In the genomic region with DNA sequence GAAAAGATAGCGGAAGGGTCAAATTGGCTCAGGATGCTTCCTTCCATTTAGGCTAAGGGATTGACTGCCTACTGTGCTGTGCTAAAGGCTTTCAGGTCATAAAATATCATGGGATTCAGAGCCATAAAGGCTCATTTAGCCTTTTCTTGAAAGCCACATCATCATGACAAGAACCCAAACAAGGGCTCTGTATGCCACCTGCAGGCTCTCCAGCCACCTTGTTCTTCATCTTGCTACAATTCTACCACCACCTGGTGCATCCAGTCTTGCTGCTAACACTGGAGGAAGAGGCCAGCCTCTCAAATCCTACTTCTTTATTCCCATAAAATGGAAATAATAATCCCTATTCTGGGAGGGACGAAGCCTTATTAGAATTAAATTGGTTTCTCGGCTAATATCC, we compare ENCODE assay signal across 29 mouse cellular contexts.
DNase-seq lines count a peak whose midpoint lies in the region; ATAC-seq and TF ChIP-seq lines count a peak whose summit lies in the region.
"Had no signal": no experiment of that assay in that cellular context is flagged by ENCODE, and none has a peak within 500 bp of the region (broad histone marks: within the 10 kb centered on the region; RNA-seq: fewer than 3 reads in every experiment).

No protein-coding gene starts in this region.

- H3K27ac ChIP-seq in gastrocnemius, adult 2 months, result no peak overlapping the region
- H3K27ac ChIP-seq in intestine, postnatal 0 days (ENCODE audit: low read depth, low read length), result no peak overlapping the region
- H3K27ac ChIP-seq in intestine, embryonic 15.5 days, result no peak overlapping the region
- H3K27ac ChIP-seq in kidney, embryonic 16.5 days (ENCODE audit: low read length), result no peak overlapping the region
- H3K27ac ChIP-seq: embryonic facial prominence, embryonic 10.5 days; embryonic facial prominence, embryonic 13.5 days; forebrain, embryonic 12.5 days; forebrain, embryonic 15.5 days; heart, embryonic 15.5 days; hindbrain, embryonic 10.5 days; hindbrain, embryonic 13.5 days had no signal

- H3K9me3 ChIP-seq in intestine, postnatal 0 days (ENCODE audit: control insufficient read depth), result no peaks in the 10 kb centered on the region
- H3K9me3 ChIP-seq in intestine, embryonic 15.5 days, result no peaks in the 10 kb centered on the region
- H3K9me3 ChIP-seq in kidney, embryonic 16.5 days (ENCODE audit: low read length), result no peaks in the 10 kb centered on the region
- H3K9me3 ChIP-seq: embryonic facial prominence, embryonic 10.5 days; embryonic facial prominence, embryonic 13.5 days; forebrain, embryonic 12.5 days; forebrain, embryonic 15.5 days; heart, embryonic 12.5 days; heart, embryonic 15.5 days; hindbrain, embryonic 10.5 days; hindbrain, embryonic 13.5 days had no signal

- TF ChIP-seq CTCF in gastrocnemius, adult 2 months (IDR thresholded peaks at IDR 0.05), result peak; percentile 42
- peak; percentile 41 for TF ChIP-seq CTCF in intestine, postnatal 0 days (IDR thresholded peaks at IDR 0.05; ENCODE audit: low read depth)

- H3K4me2 ChIP-seq in intestine, postnatal 0 days (replicated peaks; ENCODE audit: low read depth), result no peak overlapping the region
- no peak overlapping the region for H3K4me2 ChIP-seq in intestine, embryonic 15.5 days (replicated peaks)
- H3K4me2 ChIP-seq in kidney, embryonic 16.5 days (replicated peaks; ENCODE audit: low read depth, low read length), result no peak overlapping the region
- H3K4me2 ChIP-seq: embryonic facial prominence, embryonic 13.5 days; forebrain, embryonic 12.5 days; forebrain, embryonic 15.5 days; heart, embryonic 12.5 days; heart, embryonic 15.5 days; hindbrain, embryonic 13.5 days had no signal

- ATAC-seq in intestine, postnatal 0 days, result no peak
- no peak for ATAC-seq in intestine, embryonic 15.5 days
- no peak for ATAC-seq in kidney, embryonic 16.5 days (ENCODE audit: low FRiP score, low TSS enrichment)
- ATAC-seq: forebrain, embryonic 15.5 days; hindbrain, embryonic 16.5 days had no signal

- 94% methylated on average over 3 of the region's 3 CpGs for WGBS in intestine, postnatal 0 days
- WGBS in intestine, embryonic 15.5 days, result 89% methylated on average over 3 of the region's 3 CpGs
- WGBS in kidney, embryonic 16.5 days, result 89% methylated on average over 3 of the region's 3 CpGs

- no peaks in the 10 kb centered on the region for H3K27me3 ChIP-seq in intestine, postnatal 0 days (replicated peaks; ENCODE audit: control insufficient read depth, insufficient read depth, low read length)
- H3K27me3 ChIP-seq in intestine, embryonic 15.5 days (replicated peaks), result no peaks in the 10 kb centered on the region
- no peaks in the 10 kb centered on the region for H3K27me3 ChIP-seq in kidney, embryonic 16.5 days (ENCODE audit: insufficient read depth, low read length)
- H3K27me3 ChIP-seq: embryonic facial prominence, embryonic 13.5 days; forebrain, embryonic 12.5 days; forebrain, embryonic 15.5 days; heart, embryonic 12.5 days; heart, embryonic 15.5 days; hindbrain, embryonic 13.5 days had no signal

- no peak overlapping the region for H3K4me3 ChIP-seq in gastrocnemius, adult 2 months
- no peak overlapping the region for H3K4me3 ChIP-seq in intestine, postnatal 0 days (ENCODE audit: low read depth, low read length)
- no peak overlapping the region for H3K4me3 ChIP-seq in intestine, embryonic 15.5 days (replicated peaks)
- H3K4me3 ChIP-seq in kidney, embryonic 16.5 days (ENCODE audit: low read length), result no peak overlapping the region
- H3K4me3 ChIP-seq: embryonic facial prominence, embryonic 10.5 days; embryonic facial prominence, embryonic 13.5 days; erythroblast, embryonic 14.5 days; forebrain, embryonic 12.5 days; forebrain, embryonic 15.5 days; heart, embryonic 12.5 days; heart, embryonic 15.5 days; hindbrain, embryonic 10.5 days; hindbrain, embryonic 13.5 days had no signal

- no peak overlapping the region for H3K9ac ChIP-seq in intestine, postnatal 0 days (ENCODE audit: low read depth, low read length)
- H3K9ac ChIP-seq in intestine, embryonic 15.5 days, result no peak overlapping the region
- no peak overlapping the region for H3K9ac ChIP-seq in kidney, embryonic 16.5 days (replicated peaks; ENCODE audit: low read length)
- H3K9ac ChIP-seq: embryonic facial prominence, embryonic 13.5 days; forebrain, embryonic 12.5 days; forebrain, embryonic 15.5 days; heart, embryonic 12.5 days; heart, embryonic 15.5 days; hindbrain, embryonic 13.5 days had no signal

- DNase-seq in gastrocnemius, adult 2 months, result no peak
- DNase-seq in gastrocnemius, postnatal 25 days, result no peak
- peak; percentile 10 for DNase-seq in kidney, postnatal 14 days
- no peak for DNase-seq in cerebellum, adult 9-11 months
- DNase-seq: adrenal gland, adult 2 months; adrenal gland, postnatal 14 days; cerebellum, adult 11 months; cerebellum, adult 2 months; cerebellum, postnatal 10 days; cerebellum, postnatal 36 days; embryo, embryonic 11 days; gastrocnemius, postnatal 10 days; heart, adult 18-20 months; heart, postnatal 10 days; heart, postnatal 36 days had no signal

- intact Hi-C loops in gastrocnemius, adult 2 months (cut with DNase I), result loop anchor here (10.0 kb wide), 1 partner anchor 479 kb away; the partner anchor contains the start of gene Plpp3

- H3K36me3 ChIP-seq in intestine, postnatal 0 days (ENCODE audit: control insufficient read depth, insufficient read depth), result no peaks in the 10 kb centered on the region
- H3K36me3 ChIP-seq in intestine, embryonic 15.5 days, result no peaks in the 10 kb centered on the region
- H3K36me3 ChIP-seq in kidney, embryonic 16.5 days (ENCODE audit: insufficient read depth, low read length), result no peaks in the 10 kb centered on the region
- H3K36me3 ChIP-seq: embryonic facial prominence, embryonic 10.5 days; embryonic facial prominence, embryonic 13.5 days; forebrain, embryonic 12.5 days; forebrain, embryonic 15.5 days; G1E; heart, embryonic 12.5 days; heart, embryonic 15.5 days; hindbrain, embryonic 10.5 days; hindbrain, embryonic 13.5 days had no signal

- no peaks in the 10 kb centered on the region for H3K4me1 ChIP-seq in intestine, postnatal 0 days (replicated peaks; ENCODE audit: control insufficient read depth, insufficient read depth, low read length)
- no peaks in the 10 kb centered on the region for H3K4me1 ChIP-seq in intestine, embryonic 15.5 days (replicated peaks)
- H3K4me1 ChIP-seq in kidney, embryonic 16.5 days (ENCODE audit: insufficient read depth, low read length), result no peaks in the 10 kb centered on the region
- H3K4me1 ChIP-seq: forebrain, embryonic 12.5 days; forebrain, embryonic 15.5 days; hindbrain, embryonic 10.5 days; hindbrain, embryonic 13.5 days had no signal
